Mouse (Mus musculus) T-helper 1 cell (primary cell): ENCODE measurements around the gene Tmem151b.

Experiments
- in situ Hi-C: fragments of 300-600 bp; cut with MboI, MseI; formaldehyde crosslinking; loops from one replicate; pipeline ENCODE4 v1.15.1; 2025; ENCODE audit warnings: high pct_unique_total_duplicates

Tmem151b gene

DNA sequence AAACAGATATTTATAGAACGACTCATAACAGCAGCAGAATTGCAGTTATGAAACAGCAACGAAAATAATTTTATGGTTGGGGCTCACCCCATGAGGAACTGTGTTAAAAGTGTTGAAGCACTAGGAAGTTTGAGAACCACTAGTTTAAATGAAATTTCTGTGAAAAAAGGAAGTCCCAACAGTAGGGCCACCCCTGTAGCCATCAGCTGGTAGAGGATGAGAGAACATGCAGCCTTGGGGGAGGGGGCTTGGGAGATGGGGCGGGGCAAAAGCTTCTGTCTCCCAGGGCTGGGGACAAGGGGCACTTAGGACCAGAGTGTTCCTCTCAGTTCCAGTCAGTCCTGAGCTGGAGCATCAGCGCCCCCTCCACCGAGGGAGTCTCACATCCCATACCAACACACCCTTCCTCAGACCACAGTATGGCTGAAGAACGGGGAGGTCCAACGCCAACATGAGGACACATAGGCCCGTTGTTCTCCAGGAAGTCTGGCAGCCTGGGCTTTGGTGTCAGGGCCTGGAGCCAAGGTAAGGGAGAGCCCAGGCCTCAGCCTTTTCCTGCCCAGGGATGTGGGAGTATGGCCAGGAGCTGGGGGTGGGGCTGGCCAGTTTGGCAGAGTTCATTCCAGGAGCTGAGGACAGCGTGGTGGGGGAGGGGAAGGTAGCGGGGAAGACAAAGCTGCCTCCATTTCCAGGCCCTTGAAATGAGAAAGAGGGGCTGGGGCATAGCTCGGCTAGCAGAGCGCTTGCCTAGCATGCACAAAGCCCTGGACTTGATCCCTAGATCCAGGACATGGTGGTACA is 34.8 kb upstream of the Tmem151b start:
- in situ Hi-C loops = no loop called here

- in situ Hi-C loops = no loop called here
These were observed 33.4 kb upstream of the Tmem151b start for GRCm38 (mm10) chr17:45582715-45583355.

GRCm38 (mm10) chr17:45582188-45582587 is 32.7 kb upstream of the Tmem151b start:
- in situ Hi-C loops = no loop called here

DNA sequence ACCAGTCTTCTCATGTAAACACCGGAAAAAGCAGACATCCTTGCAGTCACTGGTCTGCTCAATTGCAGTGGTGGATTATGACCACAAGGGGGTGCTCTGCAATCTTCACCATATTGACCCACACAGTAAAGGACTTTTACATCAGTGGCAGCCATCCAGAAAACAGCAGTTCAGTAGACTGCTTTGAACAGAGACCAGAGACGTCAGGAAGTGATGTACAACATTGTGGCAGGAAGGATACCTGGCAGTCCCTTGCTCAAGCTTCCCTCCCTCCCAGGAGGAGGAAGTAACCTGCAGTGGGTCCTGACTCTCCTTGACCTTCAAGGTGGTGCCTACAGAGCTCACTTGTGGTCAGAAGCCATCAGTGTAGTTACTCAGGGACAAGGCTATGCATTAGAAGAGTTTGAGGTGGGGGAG is 32.1 kb upstream of the Tmem151b start:
- in situ Hi-C loops = no loop called here

- in situ Hi-C loops = no loop called here
These were observed 31.5 kb upstream of the Tmem151b start for GRCm38 (mm10) chr17:45580958-45581477.

DNA sequence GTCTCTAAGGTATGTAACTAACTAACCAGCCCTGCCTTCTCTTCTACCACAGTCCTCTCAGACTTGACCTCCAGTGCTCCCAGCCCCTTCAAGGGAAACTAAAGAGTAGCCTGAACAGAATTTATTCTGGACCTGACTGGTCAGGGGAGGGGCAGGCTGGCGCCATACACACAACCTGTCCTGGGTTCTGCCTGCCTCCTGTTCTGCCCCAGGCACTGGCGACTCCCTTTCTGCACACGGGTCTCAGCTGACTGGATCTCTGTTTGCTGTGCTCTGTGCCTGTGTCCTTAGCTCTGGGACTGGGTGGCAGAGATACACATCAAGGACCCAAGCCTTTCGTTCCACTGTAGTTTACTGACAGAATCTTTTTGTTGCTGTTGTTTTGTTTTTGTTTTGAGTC is 30.1 kb upstream of the Tmem151b start:
- in situ Hi-C loops = no loop called here

GRCm38 (mm10) chr17:45578843-45579242 is 29.4 kb upstream of the Tmem151b start:
- in situ Hi-C loops = no loop called here

DNA sequence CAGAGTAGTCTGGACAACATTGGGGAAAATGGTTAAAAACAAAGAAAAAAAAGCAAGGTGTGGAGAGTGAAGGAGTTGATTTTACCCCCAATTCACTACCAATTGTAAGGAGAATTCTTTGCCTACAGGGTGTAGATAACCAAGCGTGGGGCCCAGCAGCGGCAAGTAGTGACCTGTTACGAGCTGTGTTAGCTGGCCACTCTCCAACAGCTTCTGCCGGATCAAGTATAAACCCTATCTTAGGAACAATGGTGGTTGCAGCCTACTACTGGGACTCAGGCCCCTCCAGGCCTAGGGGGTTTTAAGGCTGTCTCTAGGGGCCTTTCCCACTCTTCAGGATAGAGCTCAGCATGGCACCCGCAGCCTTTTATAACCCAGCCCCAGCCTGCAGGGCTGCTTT is 28.8 kb upstream of the Tmem151b start:
- in situ Hi-C loops = no loop called here

DNA sequence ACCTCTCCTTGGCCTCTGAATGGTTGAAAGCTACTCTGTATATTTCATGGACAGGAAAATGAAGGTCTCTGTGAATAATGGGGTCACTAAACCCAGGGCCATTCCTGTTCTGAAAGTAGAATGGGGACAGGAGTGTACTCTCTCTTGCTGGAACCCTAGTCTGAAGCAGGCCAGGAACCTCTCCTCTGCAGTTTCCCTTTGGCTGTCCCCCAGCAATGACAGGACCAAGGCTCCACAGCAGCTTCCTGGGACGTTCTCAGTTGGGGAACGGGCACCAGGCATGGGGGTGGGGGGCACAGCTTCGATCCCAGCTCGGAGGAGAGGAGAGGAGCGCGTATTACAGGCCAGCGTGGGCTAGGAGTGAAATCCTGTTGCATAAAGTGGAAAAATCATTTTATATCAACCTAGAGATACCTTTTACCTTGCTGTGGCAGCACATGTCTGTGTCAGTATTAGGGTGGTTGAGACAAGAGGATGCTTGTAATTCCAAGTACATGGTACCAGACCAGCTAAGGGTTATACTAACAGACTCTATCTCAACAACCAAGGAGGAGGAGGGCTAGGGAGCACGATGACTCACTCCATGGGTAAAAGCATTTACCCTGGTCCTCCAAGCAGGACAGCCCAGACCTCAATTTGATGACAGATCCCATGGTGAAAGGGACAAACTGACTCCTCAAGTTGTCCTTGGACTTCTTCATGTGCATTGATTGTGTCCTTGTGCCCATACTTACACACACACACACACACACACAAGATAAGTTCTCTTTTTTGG is 25.8 kb upstream of the Tmem151b start:
- in situ Hi-C loops = no loop called here

- in situ Hi-C loops = loop anchor here (25.0 kb wide), 1 partner anchor 1938 kb away; the partner anchor contains the start of genes Ccnd3 and Taf8
These were observed 24.8 kb upstream of the Tmem151b start for GRCm38 (mm10) chr17:45574129-45574761.

DNA sequence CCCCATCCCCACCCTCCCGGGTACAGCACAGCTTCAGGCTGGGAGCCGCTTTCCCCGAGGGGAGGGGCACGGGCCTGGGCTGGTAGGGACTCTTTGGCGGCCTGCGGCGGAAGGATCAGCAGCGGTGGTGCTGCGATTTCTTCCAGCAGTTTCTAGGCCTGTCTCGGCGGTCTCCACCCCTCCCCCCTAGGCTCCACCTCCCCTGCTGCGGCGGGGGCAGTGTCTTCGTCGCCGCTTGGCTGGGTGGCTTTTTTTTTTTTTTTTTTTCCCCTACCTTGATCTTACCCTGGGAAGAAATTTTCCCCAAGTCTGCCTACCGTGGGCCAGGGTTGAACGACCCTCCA is 24.3 kb upstream of the Tmem151b start:
- in situ Hi-C loops = loop anchor here (25.0 kb wide), 1 partner anchor 1939 kb away; the partner anchor contains the start of genes Ccnd3 and Taf8

- in situ Hi-C loops = loop anchor here (25.0 kb wide), 1 partner anchor 1939 kb away; the partner anchor contains the start of genes Ccnd3 and Taf8
These were observed 23.8 kb upstream of the Tmem151b start, which contains the start of gene Hsp90ab1 for GRCm38 (mm10) chr17:45573087-45573779. Gene Hsp90ab1 (minus strand): TSS chr17:45573271.

DNA sequence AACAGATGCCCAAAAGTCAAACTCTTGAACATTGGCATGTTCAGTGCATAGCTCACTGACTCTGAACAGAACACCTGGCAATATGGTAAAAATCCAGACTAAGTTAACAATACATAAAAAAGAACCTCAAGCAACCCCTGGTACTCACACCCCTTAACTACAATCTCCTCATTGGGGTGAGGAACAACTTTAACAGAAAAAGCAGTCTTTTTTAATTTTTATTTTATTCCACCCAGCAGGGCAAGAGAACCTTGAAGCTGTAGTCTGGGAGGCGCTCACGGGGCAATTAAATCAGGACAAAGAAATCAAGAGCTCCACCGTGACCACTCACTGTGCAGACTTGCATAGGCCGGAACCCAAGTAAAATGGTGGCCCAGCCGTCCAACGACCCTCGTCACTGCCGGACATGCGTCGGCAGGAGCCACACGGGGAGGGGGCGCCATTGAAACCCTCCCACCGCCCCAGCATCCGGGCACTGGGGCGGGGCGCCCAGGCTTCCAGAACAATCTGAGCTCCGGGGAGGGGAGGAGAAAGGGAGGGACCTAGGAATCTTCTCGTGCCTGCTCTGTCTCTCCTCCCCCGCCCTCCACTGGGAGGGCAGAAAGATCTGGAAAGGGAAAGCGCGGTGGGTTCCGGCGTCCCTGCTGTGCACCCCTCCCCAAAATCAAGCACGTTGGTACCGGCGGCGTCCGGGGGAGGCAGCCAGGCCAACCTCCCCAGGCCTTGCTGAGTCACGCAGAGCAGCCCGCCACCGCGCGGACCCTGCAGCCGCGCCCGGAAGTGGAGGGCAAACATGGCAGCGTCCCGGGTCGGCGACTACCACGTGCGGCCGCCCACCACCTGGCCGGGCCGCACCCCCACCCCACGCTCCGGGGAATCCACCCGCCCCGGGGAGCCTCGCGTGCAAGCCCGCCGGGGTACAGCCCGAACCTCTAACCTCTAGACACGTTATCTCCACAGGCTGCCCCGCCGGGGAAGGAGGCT is 22.9 kb upstream of the Tmem151b start:
- in situ Hi-C loops = loop anchor here (25.0 kb wide), 1 partner anchor 1940 kb away; the partner anchor contains the start of genes Ccnd3 and Taf8

- in situ Hi-C loops = loop anchor here (10.0 to 25.0 kb wide), 2 partner anchors 595 to 1942 kb away; partner anchors contain the start of genes Ccnd3, Gtpbp2 and Taf8
These were observed 20.5 kb upstream of the Tmem151b start for GRCm38 (mm10) chr17:45569999-45570398.

DNA sequence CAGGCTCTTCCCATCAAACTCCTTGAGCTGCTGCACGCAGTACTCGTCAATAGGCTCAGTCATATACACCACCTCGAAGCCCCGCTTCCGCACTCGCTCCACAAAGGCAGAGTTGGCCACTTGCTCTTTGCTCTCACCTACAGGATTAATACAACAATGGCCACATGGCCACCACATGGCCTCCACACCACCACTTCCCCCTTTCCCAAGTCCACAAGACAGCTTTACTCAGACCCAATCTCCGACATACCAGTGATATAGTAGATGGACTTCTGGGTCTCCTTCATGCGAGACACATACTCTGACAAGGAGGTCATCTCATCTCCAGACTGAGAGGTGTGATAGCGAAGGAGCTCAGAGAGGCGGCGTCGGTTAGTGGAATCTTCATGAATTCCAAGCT is 19.5 kb upstream of the Tmem151b start:
- in situ Hi-C loops = loop anchor here (10.0 to 25.0 kb wide), 2 partner anchors 596 to 1943 kb away; partner anchors contain the start of genes Ccnd3, Gtpbp2 and Taf8

GRCm38 (mm10) chr17:45567162-45567601 is 17.7 kb upstream of the Tmem151b start:
- in situ Hi-C loops = loop anchor here (10.0 to 25.0 kb wide), 2 partner anchors 598 to 1945 kb away; partner anchors contain the start of genes Ccnd3, Gtpbp2 and Taf8

DNA sequence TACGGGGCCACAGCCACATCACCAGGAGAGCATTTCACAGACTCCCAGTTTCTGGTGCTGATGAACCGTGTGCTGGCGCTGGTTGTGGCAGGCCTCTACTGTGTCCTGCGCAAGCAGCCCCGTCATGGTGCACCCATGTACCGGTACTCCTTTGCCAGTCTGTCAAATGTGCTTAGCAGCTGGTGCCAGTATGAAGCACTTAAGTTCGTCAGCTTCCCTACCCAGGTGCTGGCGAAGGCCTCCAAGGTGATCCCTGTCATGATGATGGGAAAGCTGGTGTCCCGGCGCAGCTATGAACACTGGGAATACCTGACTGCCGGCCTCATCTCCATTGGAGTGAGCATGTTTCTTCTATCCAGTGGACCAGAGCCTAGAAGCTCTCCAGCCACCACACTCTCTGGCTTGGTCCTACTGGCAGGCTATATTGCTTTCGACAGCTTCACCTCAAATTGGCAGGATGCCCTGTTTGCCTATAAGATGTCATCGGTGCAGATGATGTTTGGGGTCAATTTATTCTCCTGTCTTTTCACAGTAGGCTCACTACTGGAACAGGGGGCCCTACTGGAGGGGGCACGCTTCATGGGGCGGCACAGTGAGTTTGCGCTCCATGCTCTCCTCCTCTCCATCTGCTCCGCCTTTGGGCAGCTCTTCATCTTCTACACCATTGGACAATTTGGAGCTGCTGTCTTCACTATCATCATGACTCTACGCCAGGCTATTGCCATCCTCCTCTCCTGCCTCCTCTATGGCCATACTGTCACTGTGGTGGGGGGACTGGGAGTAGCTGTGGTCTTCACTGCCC is 17.1 kb upstream of the Tmem151b start:
- in situ Hi-C loops = loop anchor here (10.0 to 25.0 kb wide), 2 partner anchors 598 to 1946 kb away; partner anchors contain the start of genes Ccnd3, Gtpbp2 and Taf8

- in situ Hi-C loops = loop anchor here (10.0 to 25.0 kb wide), 2 partner anchors 599 to 1946 kb away; partner anchors contain the start of genes Ccnd3, Gtpbp2 and Taf8
These were observed 16.5 kb upstream of the Tmem151b start for GRCm38 (mm10) chr17:45566031-45566359.
